9 mouse cellular contexts compared by ENCODE assay signal in genomic region chr7:73036801-73037555, GRCm38 (mm10).
DNase-seq lines count a peak whose midpoint lies in the region; ATAC-seq lines count a peak whose summit lies in the region.
"Had no signal": no experiment of that assay in that cellular context is flagged by ENCODE, and none has a peak within 500 bp of the region (broad histone marks: within the 10 kb centered on the region; RNA-seq: fewer than 3 reads in every experiment).

No protein-coding gene starts in this region.

- peaks cover 26% of the 10 kb centered on the region for H3K4me1 ChIP-seq in kidney, embryonic 15.5 days
- peaks cover 19% of the 10 kb centered on the region for H3K4me1 ChIP-seq in limb, embryonic 15.5 days
- H3K4me1 ChIP-seq in stomach, embryonic 16.5 days (ENCODE audit: control insufficient read depth, insufficient read depth, low read length), result peaks cover 14% of the 10 kb centered on the region; the same call in 1 of the 2 replicates

- ATAC-seq in kidney, embryonic 15.5 days (replicated peaks; ENCODE audit: low FRiP score), result peak; percentile 37; the same call in 1 of the 2 replicates
- no peak for ATAC-seq in limb, embryonic 15.5 days (ENCODE audit: insufficient number of reproducible peaks, low FRiP score, low TSS enrichment, low read depth)
- peak; percentile 44 for ATAC-seq in stomach, embryonic 16.5 days (ENCODE audit: insufficient read depth, low FRiP score)

- H3K4me3 ChIP-seq in kidney, embryonic 15.5 days (replicated peaks), result no peak overlapping the region
- no peak overlapping the region for H3K4me3 ChIP-seq in limb, embryonic 15.5 days
- H3K4me3 ChIP-seq in stomach, embryonic 16.5 days (replicated peaks; ENCODE audit: low read length), result no peak overlapping the region
- H3K4me3 ChIP-seq: limb, embryonic 13.5 days had no signal

- peak; percentile 20 to 36 for DNase-seq in cerebellum, postnatal 14 days
- no peak for DNase-seq in cerebellum, adult 9-10 months
- peak; percentile 63 for DNase-seq in adrenal gland, postnatal 14 days
- peak; percentile 89 to 94 for DNase-seq in heart, adult 18-20 months
- DNase-seq in spleen, postnatal 10 days (ENCODE audit: low spot score in 2 of 2), result no peak

- H3K36me3 ChIP-seq in kidney, embryonic 15.5 days, result no peaks in the 10 kb centered on the region
- H3K36me3 ChIP-seq in limb, embryonic 15.5 days, result no peaks in the 10 kb centered on the region
- H3K36me3 ChIP-seq in stomach, embryonic 16.5 days (ENCODE audit: control insufficient read depth, insufficient read depth, low read length), result no peaks in the 10 kb centered on the region
- H3K36me3 ChIP-seq: limb, embryonic 13.5 days had no signal

- H3K27me3 ChIP-seq in kidney, embryonic 15.5 days, result no peaks in the 10 kb centered on the region
- no peaks in the 10 kb centered on the region for H3K27me3 ChIP-seq in limb, embryonic 15.5 days
- no peaks in the 10 kb centered on the region for H3K27me3 ChIP-seq in stomach, embryonic 16.5 days (ENCODE audit: control insufficient read depth, insufficient read depth, low read length)
- H3K27me3 ChIP-seq: limb, embryonic 13.5 days had no signal

- WGBS in kidney, embryonic 15.5 days, result 21% methylated on average over 20 of the region's 20 CpGs
- 31% methylated on average over 20 of the region's 20 CpGs for WGBS in limb, embryonic 15.5 days
- 30% methylated on average over 20 of the region's 20 CpGs for WGBS in stomach, embryonic 16.5 days

- H3K9ac ChIP-seq in kidney, embryonic 15.5 days, result no peak overlapping the region
- H3K9ac ChIP-seq in limb, embryonic 15.5 days, result no peak overlapping the region
- no peak overlapping the region for H3K9ac ChIP-seq in stomach, embryonic 16.5 days (ENCODE audit: low read length)
- H3K9ac ChIP-seq: limb, embryonic 13.5 days had no signal

- H3K27ac ChIP-seq in kidney, embryonic 15.5 days, result peak overlapping the region; percentile 61
- H3K27ac ChIP-seq in limb, embryonic 15.5 days, result peak overlapping the region; percentile 47; the same call in 1 of the 2 replicates
- 0 out of 2 replicates have a peak overlapping the region, but pooled peaks have one; percentile 1 for H3K27ac ChIP-seq in stomach, embryonic 16.5 days (ENCODE audit: low read length)
- H3K27ac ChIP-seq: limb, embryonic 13.5 days had no signal

- H3K9me3 ChIP-seq in kidney, embryonic 15.5 days (replicated peaks), result no peaks in the 10 kb centered on the region
- no peaks in the 10 kb centered on the region for H3K9me3 ChIP-seq in limb, embryonic 15.5 days
- no peaks in the 10 kb centered on the region for H3K9me3 ChIP-seq in stomach, embryonic 16.5 days (replicated peaks; ENCODE audit: control insufficient read depth, low read length)
- H3K9me3 ChIP-seq: limb, embryonic 13.5 days had no signal

- H3K4me2 ChIP-seq in kidney, embryonic 15.5 days, result peak overlapping the region; percentile 5; the same call in 1 of the 2 replicates
- H3K4me2 ChIP-seq in limb, embryonic 15.5 days, result no peak overlapping the region
- no peak overlapping the region for H3K4me2 ChIP-seq in stomach, embryonic 16.5 days (ENCODE audit: low read depth, low read length)
- H3K4me2 ChIP-seq: limb, embryonic 13.5 days had no signal

Comparison
In these comparisons a context has a peak if more than half of its experiments do, and no peak if none do; other contexts are left out.
1. DNase-seq: peak in cerebellum, postnatal 14 days (2 of 2), adrenal gland, postnatal 14 days (single experiment) and heart, adult 18-20 months (2 of 2); none in cerebellum, adult 9-10 months (single experiment) and spleen, postnatal 10 days (0 of 2).
2. H3K27ac ChIP-seq: peak in every context shown above with its lines; median percentile 61 in kidney, embryonic 15.5 days; 47 in limb, embryonic 15.5 days; 1 in stomach, embryonic 16.5 days.